Mouse (Mus musculus): Measurements from ENCODE around the gene Epor.

The Epor gene

GRCm38 (mm10) chr9:21962416-21963059 is 768 bp downstream of the Epor start:
- peak; percentile 82 for DNase-seq

DNA sequence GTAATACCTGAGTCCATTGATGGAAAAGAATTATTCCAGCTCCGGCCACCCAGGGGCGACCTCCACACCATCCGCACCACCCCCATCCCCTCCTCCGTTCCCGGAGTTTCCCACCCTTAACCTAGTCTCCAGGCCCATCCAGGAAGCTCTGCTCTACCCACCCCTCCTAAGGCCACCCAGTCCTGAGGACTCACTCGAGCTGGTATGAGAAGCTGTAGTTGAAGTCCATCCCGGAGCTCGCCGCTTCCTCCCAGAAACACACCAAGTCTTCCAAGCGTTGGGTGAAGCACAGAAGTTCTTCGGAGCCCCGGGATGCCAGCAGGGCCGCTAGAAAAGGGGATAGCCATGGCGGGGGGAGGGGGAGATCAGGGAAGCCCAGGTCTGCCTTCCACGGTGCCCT is 1.3 kb downstream of the Epor start:
- no peak for DNase-seq

DNA sequence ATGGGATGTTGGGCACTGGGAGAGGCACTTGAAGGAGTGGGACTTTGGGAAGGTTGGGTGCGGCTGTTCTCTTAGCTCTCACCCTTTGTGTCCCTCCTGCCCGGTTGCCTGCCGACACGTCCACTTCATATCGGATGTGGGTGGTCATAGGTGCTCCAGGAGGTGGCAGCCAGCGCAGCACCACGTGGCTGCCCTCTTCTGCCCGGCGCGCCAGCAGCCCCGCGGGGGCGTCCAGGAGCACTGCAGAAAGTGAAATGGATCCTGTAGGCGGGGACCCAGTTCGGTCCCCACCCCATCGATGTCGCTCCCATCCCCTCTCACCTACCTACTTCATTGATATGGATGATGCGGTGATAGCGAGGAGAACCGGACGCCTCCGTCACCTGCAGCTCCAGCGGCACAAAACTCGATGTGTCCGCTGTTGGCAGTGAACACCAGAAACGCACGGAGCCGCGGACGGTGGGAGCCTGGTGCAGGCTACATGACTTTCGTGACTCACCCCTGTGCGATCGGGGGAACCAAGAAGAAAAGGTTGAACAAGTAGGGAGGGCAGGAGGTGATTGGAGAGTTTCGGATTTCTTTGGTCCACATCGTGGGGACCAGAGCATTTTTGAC is 1.8 kb downstream of the Epor start:
- DNase-seq: peak; percentile 25

GRCm38 (mm10) chr9:21960558-21961208 is 2.6 kb downstream of the Epor start:
- no peak for DNase-seq

- no peak for DNase-seq
Measured at GRCm38 (mm10) chr9:21960135-21960534, 3.2 kb downstream of the Epor start.

DNA sequence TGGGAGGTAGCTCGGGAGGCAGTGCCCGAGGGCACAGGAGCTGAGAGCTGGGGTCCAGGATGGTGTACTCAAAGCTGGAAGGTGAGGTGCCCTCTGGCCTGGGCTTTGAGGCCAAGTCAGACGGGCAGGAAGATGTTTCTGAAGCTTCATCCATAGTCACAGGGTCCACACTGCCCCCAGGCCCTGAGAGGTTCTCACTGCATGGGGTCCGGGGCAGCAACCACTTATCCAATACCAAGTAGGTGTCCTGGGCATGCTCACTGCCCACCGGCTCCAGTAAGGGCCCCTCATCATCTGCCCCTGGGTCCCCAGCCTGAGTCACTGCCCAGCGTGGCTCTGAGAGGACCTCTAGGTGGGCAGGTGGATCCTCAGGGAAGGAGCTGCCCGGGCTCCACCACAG is 4.1 kb downstream of the Epor start:
- DNase-seq: no peak

GRCm38 (mm10) chr9:21958372-21958771 is 4.9 kb downstream of the Epor start:
- DNase-seq: no peak

DNA sequence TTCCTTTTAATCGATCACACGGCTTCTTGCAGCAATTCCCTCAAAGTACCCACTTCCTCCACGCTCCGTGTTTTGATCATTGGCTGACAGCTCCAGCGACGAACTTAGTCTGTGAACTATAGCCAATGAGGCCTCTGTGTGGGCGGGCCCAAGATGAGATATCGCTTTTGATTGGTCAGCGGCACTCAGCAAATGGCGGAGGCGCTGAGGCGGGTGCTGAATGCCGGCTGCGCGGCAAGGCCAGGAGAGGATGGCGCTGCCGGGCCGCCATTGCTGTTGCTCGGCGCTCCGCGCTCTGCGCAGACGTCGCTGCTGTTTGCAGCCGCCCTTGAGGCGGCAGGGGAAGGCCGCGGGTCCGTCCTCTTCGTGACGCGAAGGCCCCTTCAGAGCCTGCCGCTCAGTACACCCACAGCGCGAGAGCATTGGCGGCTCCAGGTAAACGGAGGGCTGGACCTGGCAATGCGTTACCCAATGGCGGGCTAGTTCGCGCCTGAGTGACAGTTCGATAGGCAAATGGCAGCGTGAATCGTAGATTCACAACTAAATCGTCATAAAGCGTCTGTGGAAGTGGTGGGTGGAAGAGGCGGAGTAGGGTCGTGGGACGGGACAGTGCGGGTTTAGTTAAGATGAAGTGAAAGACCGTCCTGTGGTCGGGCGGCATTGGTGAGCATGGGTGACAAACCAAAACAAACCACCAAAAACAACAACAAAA is 7.6 kb downstream of the Epor start, which contains the start of gene Swsap1:
Gene Swsap1 (plus strand): TSS at position 186 of the 712 bp plus-strand sequence.
- peak; percentile 97 for DNase-seq

DNA sequence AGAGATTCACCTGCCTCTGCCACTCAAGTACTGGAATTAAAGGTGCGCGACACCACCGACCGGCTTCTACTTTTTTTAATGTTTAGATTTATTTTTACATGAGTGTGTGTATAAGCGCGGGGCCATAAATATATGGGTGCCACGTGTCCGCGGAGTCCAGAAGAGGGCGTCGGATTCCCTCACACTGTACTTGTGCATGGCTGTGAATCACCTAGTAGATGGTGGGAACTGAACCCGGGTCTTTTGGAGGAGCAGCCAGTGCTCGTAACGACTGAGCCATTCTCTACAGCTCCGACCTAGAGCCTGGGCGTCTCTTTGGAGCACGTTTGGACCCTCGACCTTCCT is 8.1 kb downstream of the Epor start:
- peak; percentile 75 for DNase-seq

DNA sequence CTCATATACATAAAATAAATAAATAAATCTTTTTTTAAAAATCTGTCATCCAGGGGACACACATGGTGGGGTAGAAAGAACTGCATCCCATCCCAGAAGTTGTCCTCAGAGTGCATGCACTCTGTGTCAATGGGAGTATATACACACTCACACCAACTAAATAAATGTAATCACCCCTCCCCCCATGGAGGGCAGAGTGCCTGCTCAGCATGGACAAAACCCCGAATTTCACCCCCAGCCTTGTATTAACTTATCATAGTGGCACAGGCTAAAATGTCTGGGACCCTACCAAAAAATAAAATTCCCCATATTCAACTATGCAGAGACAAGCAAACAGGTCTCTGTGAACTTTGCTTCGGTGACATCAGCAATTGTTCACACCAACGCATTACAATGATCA is 8.7 kb downstream of the Epor start:
- no peak for DNase-seq

DNA sequence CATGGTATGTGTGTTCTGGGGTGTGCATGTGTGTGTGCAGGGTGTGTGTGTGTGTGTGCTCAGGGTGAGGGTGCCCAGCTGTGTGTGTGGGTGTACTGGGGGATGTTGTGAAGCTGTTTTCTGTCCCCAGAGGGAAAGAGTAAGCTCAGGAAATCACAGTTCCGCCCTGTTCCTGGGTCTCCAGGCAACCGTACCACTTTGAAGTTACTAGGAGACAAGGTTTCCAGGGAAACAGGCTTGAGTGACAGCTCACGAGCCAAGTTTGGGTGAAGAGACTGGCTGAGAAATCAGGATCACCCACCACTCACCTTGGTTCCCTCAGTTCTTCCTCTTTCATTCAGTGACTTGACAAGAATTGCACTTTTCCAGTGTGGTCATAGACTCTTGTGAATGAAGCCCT is 9.7 kb downstream of the Epor start:
- DNase-seq: no peak

- peak; percentile 41 for DNase-seq
Measured at GRCm38 (mm10) chr9:21951977-21952376, 11.3 kb downstream of the Epor start.

- DNase-seq: peak; percentile 86
Measured at GRCm38 (mm10) chr9:21950322-21950721, 13.0 kb downstream of the Epor start.

- no peak for DNase-seq
Measured at GRCm38 (mm10) chr9:21948790-21949189, 14.5 kb downstream of the Epor start.

- no peak for DNase-seq
Measured at GRCm38 (mm10) chr9:21948146-21948545, 15.2 kb downstream of the Epor start.

DNA sequence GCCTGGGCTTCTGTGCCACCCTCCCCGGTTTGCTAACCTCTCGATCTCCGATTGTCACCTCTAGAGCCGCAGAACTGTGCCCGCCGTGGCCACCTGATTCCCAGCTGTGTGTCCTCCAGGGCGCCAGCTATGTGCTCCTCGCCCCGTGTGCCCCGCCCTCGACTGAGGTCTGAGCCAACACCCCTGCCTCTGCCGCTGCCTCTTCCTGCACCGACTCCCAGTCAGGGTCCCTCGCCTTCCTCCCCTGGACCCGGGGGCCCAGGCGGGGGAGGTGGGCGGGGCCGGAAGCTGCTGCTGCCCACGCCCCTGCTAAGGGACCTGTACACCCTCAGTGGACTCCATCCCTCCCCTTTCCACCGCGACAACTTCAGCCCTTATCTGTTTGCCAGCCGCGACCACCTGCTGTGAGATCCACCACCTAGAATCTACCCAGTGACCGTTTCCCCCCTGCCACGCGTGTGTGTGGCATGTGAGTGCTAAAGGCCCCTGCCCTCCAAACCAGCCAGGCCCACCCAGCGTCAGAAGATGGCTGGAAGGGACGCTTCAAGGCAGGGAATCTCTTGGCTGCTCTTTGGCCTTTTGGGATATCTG is 15.7 kb downstream of the Epor start:
- peak; percentile 36 for DNase-seq

- peak; percentile 46 for DNase-seq
Measured at GRCm38 (mm10) chr9:21944267-21944666, 19.0 kb downstream of the Epor start.

- DNase-seq: no peak
Measured at GRCm38 (mm10) chr9:21943638-21944037, 19.7 kb downstream of the Epor start.

DNA sequence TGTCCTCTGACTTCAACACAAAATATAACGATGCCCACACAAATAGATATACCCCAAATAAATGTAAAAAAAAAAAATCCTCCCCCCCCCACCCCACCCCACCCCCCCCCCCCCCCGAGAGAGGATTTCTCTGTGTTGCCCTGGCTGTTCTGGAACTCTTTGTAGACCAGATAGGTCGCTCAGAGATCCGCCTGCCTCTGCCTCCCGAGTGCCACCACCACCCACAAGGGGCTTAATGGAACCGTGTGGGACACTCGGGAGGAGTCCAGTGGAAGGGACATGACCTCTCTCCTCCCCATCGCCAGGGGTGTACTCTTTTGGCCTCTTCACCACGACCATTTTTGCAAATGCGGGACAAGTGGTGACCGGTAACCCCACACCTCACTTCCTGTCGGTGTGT is 20.3 kb downstream of the Epor start:
- no peak for DNase-seq

DNA sequence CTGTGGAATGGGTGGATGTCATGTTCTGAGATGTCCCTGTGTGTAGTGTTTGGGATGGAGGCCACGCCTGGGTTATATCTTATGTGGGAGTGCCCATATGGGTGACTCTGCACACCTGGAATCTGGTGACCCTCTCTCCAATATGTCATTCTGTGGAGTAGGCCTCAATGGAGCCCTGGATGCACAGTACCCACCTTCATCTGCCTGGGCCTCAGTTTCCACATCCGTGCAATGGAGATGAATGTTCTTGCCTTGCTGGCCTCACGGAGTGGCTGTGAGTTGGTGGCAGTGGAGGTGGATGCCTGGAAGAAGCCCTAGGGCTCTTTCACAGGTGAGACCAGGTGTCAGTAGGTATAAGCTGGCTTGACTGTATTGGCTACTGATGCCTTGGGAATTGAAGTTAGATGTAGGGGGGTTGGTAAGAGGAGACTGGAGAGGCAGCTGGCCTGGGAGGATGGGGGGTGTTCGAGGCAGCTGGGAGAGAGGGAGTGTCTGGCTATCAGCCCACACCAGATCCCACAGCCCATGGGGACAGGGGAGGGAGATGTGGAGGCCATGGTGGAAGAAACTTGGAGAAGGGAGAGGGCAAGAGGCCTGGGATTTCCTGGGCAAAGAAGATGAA is 25.0 kb downstream of the Epor start:
- no peak for DNase-seq

- DNase-seq: no peak
Measured at GRCm38 (mm10) chr9:21937711-21938175, 25.6 kb downstream of the Epor start.

DNA sequence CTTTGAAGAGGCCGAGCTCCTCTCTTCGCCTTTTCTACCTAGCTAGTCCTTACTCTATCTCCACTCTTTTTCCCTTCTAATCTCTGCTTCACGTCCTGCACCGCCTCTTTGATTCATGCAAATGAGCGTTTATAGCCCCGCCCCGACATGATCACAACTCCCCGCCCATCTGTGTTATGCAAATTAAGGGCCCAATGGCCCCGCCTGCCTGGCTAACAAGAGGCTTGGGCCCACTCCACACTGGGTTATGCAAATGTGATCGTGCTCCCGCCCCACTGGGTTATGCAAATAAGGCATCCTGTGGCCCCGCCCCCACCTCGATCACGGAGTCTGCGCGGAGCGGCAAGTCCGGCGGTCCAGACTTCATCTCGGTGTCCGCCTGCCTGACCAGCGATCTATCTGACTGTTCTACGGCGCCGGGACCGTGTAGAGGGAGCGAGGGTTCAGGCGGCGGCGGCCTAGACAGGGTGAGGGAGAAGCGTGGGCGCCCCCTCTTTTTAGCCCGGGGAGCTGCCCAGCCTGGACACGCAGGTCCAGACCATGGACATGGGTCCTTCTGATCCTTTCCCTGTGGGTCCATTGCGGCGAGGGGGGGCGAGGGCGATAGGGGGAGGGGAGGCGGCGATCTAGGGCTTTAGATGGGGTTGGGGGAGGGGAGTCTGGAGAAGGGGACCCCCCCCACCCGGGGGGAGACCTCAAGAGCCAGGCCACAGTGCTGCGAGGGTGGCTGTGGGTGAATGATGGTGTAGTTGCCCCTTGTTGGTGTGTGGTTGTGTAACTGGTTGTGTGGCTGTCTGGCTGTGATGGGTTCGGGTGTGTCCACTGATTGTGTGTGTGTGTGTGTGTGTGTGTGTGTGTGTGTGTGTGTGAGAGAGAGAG is 26.4 kb downstream of the Epor start, which contains the start of gene Plppr2:
Gene Plppr2 (plus strand): TSS at position 342 of the 879 bp plus-strand sequence.
- peak; percentile 86 for DNase-seq

All from thymus, postnatal 4 days (tissue).